Mouse (Mus musculus) urinary bladder, postnatal 25 days (tissue): Measurements from ENCODE around the gene Atr.
"Not testable (repeated sequence)": the region's sequence is repeated elsewhere in the genome, so short reads cannot be mapped to it uniquely, and the experiment has no call there.

Experiments used
- DNase-seq: peaks from one replicate; pipeline ENCODE4 v3.0.0; 2022; ENCODE audit warnings: low spot score

Gene Atr

GRCm38 (mm10) chr9:95932855-95933254, 75.5 kb downstream of the Atr start:
- no peak for DNase-seq

- no peak for DNase-seq
Measured at GRCm38 (mm10) chr9:95953658-95954057, 96.3 kb downstream of the Atr start.

DNA sequence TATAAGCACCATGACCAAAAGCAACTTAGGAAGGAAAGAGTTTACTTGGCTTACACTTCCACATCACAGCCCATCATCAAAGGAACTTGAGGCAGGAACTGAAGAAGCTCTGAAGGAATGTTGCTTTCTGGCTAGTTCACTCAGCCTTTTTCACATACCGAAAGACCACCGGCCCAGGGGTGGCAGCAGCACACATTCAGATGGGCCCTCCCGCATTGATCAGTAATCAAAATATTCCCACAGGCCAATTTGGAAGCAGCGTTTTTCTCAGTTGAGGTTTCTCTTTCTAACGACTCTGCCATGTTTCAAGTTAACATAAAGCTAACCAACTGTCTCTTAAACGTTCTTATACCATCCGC, 96.8 kb downstream of the Atr start:
- DNase-seq = no peak

- DNase-seq = peak; percentile 87
Measured at GRCm38 (mm10) chr9:95954585-95955461, 97.4 kb downstream of the Atr start, which contains the start of gene Xrn1. Gene Xrn1 (plus strand): TSS chr9:95954760.

GRCm38 (mm10) chr9:95957611-95958010, 100.2 kb downstream of the Atr start:
- no peak for DNase-seq

DNA sequence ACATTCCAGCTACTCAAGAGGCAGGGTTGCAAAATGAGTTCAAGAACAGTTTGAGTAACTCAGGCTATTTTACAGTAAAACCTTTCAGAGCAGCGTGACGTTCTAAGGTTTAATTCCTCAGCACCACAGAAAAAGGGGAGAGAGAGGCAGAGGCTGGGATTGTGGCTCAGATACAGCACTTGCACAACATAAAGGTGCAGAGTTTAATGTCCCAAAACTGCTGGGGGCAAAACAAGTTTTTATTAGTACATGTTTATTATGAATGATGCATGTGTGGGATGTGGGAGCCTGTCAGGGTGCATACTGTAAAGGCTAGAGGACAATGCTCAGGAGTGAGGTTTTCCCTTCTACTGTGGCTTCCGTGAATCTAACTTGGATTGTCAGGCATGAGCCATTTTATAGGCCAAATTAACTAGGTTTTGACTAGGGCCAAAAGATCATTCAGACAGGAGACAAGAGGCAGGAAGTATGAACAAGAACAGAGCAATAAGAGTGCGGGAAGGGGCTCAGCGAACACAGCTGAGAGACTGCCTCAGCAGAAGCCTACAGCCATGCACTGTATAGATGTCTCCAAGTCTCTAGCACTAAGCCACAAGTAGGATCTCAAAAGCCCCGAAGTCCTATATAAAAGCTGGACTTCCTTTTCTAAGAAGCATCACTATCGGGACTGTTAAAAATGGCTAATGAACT, 100.8 kb downstream of the Atr start:
- DNase-seq = no peak

DNA sequence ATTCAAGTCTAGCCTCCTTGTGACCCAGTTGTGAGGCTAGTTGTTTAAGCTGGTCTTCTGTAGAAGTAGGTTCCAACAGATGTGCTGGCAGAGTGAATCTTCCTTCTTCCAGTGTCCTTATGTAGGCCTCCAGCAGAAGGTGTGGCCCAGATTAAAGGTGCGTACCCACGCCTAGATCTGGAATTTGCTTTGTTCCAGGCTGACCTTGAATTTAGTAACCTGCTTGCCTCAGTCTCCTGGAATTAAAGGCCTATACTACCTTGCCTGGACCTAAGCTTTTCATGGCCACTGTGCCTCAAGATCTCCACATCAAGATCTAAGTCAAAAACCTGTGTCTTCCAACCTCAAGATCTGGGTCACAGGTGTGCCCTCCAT, 101.3 kb downstream of the Atr start:
- not testable (repeated sequence) for DNase-seq

GRCm38 (mm10) chr9:95959246-95959645, 101.8 kb downstream of the Atr start:
- no peak for DNase-seq

DNA sequence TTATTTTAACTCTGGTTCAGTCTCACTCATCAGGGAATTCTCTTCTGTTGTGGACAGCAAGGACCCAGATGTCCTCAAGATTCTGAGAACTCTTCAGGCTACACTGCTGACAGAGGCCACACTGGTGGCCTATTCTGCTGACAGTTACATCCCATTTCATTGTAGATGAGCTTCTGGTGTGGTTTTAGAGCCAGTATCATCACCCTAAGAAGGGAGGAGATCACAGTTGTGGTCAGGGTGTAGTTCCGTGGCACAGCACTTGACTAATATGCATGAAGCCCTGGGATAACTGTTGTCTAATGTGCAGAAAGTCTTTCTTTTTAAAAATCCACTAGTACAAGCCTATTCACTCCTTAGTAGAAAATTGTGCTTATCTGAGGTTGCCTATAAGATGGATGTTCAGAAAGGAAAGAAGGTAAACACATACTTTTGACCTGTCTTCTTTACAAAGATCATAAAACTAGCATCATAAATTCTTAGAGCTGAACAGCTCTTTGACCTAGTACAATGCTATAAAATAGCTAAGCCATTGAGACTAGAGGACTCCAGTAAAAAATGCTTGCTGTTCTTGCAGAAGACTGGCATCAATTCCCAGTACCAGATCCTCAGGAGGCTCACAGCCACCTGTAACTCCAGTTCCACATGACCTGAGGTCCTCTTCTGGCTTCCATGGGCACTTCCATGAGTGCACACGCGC, 102.5 kb downstream of the Atr start:
- no peak for DNase-seq

GRCm38 (mm10) chr9:95961058-95961457, 103.7 kb downstream of the Atr start:
- no peak for DNase-seq

DNA sequence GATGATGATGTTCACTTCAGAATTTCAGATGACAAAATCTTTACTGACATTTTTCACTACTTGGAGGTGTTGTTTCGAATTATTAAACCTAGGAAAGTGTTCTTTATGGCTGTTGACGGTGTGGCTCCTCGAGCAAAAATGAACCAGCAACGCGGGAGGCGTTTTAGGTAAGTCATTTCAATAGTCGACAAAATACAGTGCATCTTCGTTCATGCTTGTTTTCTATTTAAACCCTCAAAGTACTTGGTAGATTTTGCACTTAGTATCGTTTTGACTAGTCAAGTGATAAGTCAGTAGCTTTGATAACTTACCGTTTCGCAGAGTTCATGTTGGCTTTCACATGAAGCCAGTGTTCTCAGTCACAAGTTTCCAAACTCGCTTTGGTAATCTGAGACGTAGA, 106.6 kb downstream of the Atr start:
- no peak for DNase-seq

- no peak for DNase-seq
Measured at GRCm38 (mm10) chr9:95978279-95978678, 120.9 kb downstream of the Atr start.

DNA sequence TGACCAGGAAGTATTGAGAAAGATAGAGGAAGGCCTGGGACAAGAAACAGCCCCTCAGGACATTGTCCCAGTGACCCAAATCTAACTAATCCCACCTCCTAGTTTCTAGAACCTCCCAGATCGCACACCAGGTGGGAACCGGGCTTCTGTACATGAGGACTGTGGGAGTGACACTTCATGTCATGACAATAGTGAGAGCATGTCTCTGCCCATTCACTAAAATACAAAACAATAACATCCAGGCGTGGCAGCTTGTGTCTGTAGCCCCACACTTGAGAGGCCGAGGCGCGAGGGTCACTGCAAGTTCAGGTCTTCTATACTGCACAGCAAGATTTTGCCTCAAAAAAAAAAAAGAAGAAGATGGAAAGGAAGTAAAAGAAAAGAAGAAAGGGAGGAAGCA, 122.5 kb downstream of the Atr start:
- no peak for DNase-seq

- DNase-seq = no peak
Measured at GRCm38 (mm10) chr9:95992255-95992654, 134.9 kb downstream of the Atr start.
